Mouse (Mus musculus): Measurements from ENCODE around the gene Hspbp1.

- TF ChIP-seq CTCF (IDR thresholded peaks at IDR 0.05; ENCODE audit: low read depth) (no peak), EP300 (IDR thresholded peaks at IDR 0.05; ENCODE audit: low read depth) (no peak)
Measured at GRCm38 (mm10) chr7:4647992-4648391, 36.9 kb downstream of the Hspbp1 start.

Measured in liver, embryonic 14.5 days (tissue).